Mouse (Mus musculus) intestine, embryonic 14.5 days (tissue): ENCODE results near the gene Tmem51. TPM values are rescaled to one million over a fixed set of nuclear protein-coding genes. Genes with fewer than 3 reads are reported as not detected.
"Not testable (repeated sequence)": the region's sequence is repeated elsewhere in the genome, so short reads cannot be mapped to it uniquely, and the experiment has no call there.

Source experiments
- ATAC-seq: fragments of 200-750 bp; cut with Nextera tagmentation; replicated peaks from 2 replicates; pipeline ENCODE4 v1.8.0; 2017; ENCODE audit warnings: low read depth, moderate number of reproducible peaks, moderate TSS enrichment, moderate library complexity; ENCODE audit not compliant: low FRiP score, low TSS enrichment
- DNase-seq: peaks from one replicate; pipeline ENCODE4 v3.0.0-alpha.2; 2018; ENCODE audit warnings: low spot score
- H3K27ac ChIP-seq: fragments of 300-500 bp; sonication (generic); 2 replicates; pipeline ENCODE4 v1.5.1; 2014; ENCODE audit warnings: low read depth, mild to moderate bottlenecking, control low read depth
- H3K27me3 ChIP-seq: fragments of 300-500 bp; sonication (generic); replicated peaks from 2 replicates; pipeline ENCODE4 v1.6.1; 2014; ENCODE audit warnings: low read length, control low read depth; ENCODE audit not compliant: control insufficient read depth, insufficient read depth
- H3K36me3 ChIP-seq: fragments of 300-500 bp; sonication (generic); 2 replicates; pipeline ENCODE4 v1.6.1; 2014; ENCODE audit warnings: low read length, control low read depth; ENCODE audit not compliant: control insufficient read depth, insufficient read depth
- H3K4me1 ChIP-seq: fragments of 300-500 bp; sonication (generic); replicated peaks from 2 replicates; pipeline ENCODE4 v1.6.1; 2014; ENCODE audit warnings: low read length, control low read depth, mixed read lengths; ENCODE audit not compliant: control insufficient read depth, insufficient read depth
- H3K4me2 ChIP-seq: fragments of 300-500 bp; sonication (generic); 2 replicates; pipeline ENCODE4 v1.6.1; 2014; ENCODE audit warnings: low read length
- H3K4me3 ChIP-seq: fragments of 300-500 bp; sonication (generic); 2 replicates; pipeline ENCODE4 v1.5.1; 2014; ENCODE audit warnings: low read depth, low read length, control low read depth, mixed read lengths
- H3K9ac ChIP-seq: fragments of 300-500 bp; sonication (generic); 2 replicates; pipeline ENCODE4 v1.6.1; 2014; ENCODE audit warnings: mild to moderate bottlenecking, low read length
- H3K9me3 ChIP-seq: fragments of 300-500 bp; sonication (generic); 2 replicates; pipeline ENCODE4 v1.6.1; 2016; ENCODE audit warnings: low read length, control low read depth; ENCODE audit not compliant: control insufficient read depth
- WGBS: fragments of 180-500 bp; shearing (Covaris S2); extraction: QIAGEN DNeasy Blood & Tissue Kit; methylation state at CpG from one replicate; pipeline ENCODE4 v1.1.7; 2014; 5-methylcytosine and 5-hydroxymethylcytosine counted together
- polyA plus RNA-seq: library from polyadenylated mRNA; unstranded; fragments of >200 nt; fragmentation: Nextera tagmentation; extraction: Ambion mirVana; gene quantifications from 2 replicates; pipeline ENCODE4 v1.2.1, GENCODE M21; 2014

Tmem51 gene
- polyA plus RNA-seq, 1 experiment from 2014 or later = 45.5 TPM

DNA sequence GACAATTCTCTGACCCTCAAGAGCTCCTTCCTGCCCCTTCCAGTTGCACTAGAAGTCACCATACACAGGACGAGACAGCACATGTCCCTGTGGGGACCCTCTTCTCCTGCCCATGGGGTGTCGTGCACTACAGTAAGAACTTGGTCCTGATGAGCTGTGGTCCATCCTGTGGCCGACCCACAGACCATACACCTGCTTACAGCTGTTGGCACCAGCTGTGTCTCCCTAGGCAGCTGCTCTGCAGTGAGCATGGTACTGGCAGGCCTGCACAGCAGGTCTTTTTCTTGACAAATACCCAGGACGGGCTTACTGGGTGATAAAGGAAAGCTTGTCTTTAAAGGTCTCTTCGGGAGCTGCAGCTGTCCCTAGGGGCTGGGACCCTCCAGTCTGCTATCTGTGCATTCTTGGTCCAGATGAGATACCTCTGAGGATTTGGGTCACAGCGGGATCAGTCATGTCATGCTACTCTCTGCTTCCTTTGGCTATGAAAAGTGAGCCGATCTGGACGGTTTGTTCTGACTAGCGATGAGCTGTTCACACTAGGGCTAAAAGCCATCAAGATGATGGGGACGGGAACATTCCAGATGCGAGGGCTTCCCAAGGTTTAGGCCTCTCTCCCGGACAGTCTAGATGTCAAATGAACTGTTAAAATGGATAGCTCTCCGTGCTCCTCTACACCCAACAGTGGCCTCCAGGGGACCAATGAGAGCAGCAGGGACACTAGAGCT is 24.8 kb downstream of the Tmem51 start:
- H3K4me1 ChIP-seq = peaks cover 11% of the 10 kb centered on the region
- no peaks in the 10 kb centered on the region for H3K36me3 ChIP-seq
- H3K4me3 ChIP-seq = no peak overlapping the region
- no peak overlapping the region for H3K9ac ChIP-seq
- H3K27me3 ChIP-seq = no peaks in the 10 kb centered on the region
- H3K4me2 ChIP-seq = no peak overlapping the region
- no peaks in the 10 kb centered on the region for H3K9me3 ChIP-seq
- no peak for ATAC-seq
- 84% methylated on average over 13 of the region's 13 CpGs for WGBS
- DNase-seq = no peak
- no peak overlapping the region for H3K27ac ChIP-seq

GRCm38 (mm10) chr4:142057529-142058216 is 26.4 kb downstream of the Tmem51 start:
- Histone ChIP-seq H3K27ac (no peak overlapping the region), H3K4me3 (no peak overlapping the region), H3K36me3 (no peaks in the 10 kb centered on the region), H3K9ac (no peak overlapping the region), H3K9me3 (no peaks in the 10 kb centered on the region), H3K4me2 (no peak overlapping the region), H3K4me1 (peaks cover 18% of the 10 kb centered on the region), H3K27me3 (no peaks in the 10 kb centered on the region)
- DNase-seq = no peak
- WGBS = 87% methylated on average over 22 of the region's 22 CpGs
- no peak for ATAC-seq

GRCm38 (mm10) chr4:142055600-142055999 is 28.5 kb downstream of the Tmem51 start:
- 85% methylated on average over 8 of the region's 8 CpGs for WGBS
- no peak overlapping the region for H3K4me2 ChIP-seq
- DNase-seq (no peak), ATAC-seq (no peak)
- H3K36me3 ChIP-seq = no peaks in the 10 kb centered on the region
- H3K4me3 ChIP-seq = no peak overlapping the region
- H3K4me1 ChIP-seq = peaks cover 9% of the 10 kb centered on the region; the same call in 1 of the 2 replicates
- H3K9me3 ChIP-seq = no peaks in the 10 kb centered on the region
- no peak overlapping the region for H3K9ac ChIP-seq
- no peaks in the 10 kb centered on the region for H3K27me3 ChIP-seq
- H3K27ac ChIP-seq = no peak overlapping the region

GRCm38 (mm10) chr4:142054580-142054979 is 29.5 kb downstream of the Tmem51 start:
- H3K36me3 ChIP-seq = no peaks in the 10 kb centered on the region
- 0 out of 2 replicates have a peak overlapping the region, but pooled peaks have one; percentile 2 for H3K27ac ChIP-seq
- no peak overlapping the region for H3K4me2 ChIP-seq
- 88% methylated on average over 11 of the region's 11 CpGs for WGBS
- no peak for ATAC-seq
- H3K27me3 ChIP-seq = no peaks in the 10 kb centered on the region
- no peak for DNase-seq
- no peak overlapping the region for H3K4me3 ChIP-seq
- H3K9ac ChIP-seq = no peak overlapping the region
- peaks cover 9% of the 10 kb centered on the region for H3K4me1 ChIP-seq
- H3K9me3 ChIP-seq = no peaks in the 10 kb centered on the region

DNA sequence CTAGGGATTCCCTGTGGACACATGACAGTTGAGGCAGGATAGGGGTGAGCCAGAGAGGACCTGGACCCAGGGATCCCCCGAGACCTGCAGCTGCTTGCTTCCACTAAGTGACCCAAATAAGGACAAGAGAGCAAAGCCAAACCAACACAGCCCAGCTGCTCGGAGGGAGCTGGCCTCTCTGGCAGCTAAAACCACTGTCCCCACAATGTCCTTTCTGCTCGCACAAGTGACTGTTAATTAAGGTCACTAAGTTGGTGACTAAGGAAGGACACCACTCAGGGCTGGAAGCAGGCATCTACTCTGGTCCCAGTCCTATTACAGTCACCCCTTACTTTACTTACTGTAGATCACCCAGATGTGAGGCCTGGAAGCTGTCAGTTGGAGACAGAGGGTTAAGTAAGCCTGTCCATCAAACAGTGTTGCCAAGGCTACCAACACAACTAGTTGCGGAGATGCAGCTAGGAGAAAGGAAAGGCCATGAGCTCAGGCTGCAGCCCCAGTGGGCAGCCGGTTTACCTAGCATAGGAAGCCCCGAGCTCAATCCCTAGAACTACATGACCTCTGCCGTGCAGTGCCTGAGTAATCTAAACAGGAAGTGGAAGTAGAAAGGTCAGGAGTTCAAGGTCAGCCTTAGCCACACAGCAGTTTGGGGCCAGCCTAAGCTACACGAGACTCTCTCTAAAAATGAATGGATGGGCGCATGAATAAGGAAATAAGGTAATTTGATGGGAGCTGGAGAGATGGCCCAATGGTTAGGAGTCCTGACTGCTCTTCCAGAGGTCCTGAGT is 30.2 kb downstream of the Tmem51 start:
- Histone ChIP-seq H3K4me3 (no peak overlapping the region), H3K27me3 (no peaks in the 10 kb centered on the region), H3K9ac (no peak overlapping the region), H3K9me3 (no peaks in the 10 kb centered on the region), H3K4me2 (no peak overlapping the region), H3K4me1 (peaks cover 12% of the 10 kb centered on the region), H3K27ac (peak overlapping the region; percentile 5; the same call in 1 of the 2 replicates), H3K36me3 (no peaks in the 10 kb centered on the region)
- 35% methylated on average over 9 of the region's 9 CpGs for WGBS
- DNase-seq (no peak), ATAC-seq (no peak)

GRCm38 (mm10) chr4:142053261-142053660 is 30.8 kb downstream of the Tmem51 start:
- WGBS = 50% methylated on average over 4 of the region's 4 CpGs
- Histone ChIP-seq H3K9me3 (no peaks in the 10 kb centered on the region), H3K4me3 (no peak overlapping the region), H3K27me3 (no peaks in the 10 kb centered on the region), H3K4me1 (peaks cover 12% of the 10 kb centered on the region), H3K27ac (peak overlapping the region; percentile 5; the same call in 1 of the 2 replicates), H3K4me2 (no peak overlapping the region), H3K9ac (no peak overlapping the region), H3K36me3 (no peaks in the 10 kb centered on the region)
- DNase-seq (no peak), ATAC-seq (no peak; the same call in 1 of the 2 replicates)

- Histone ChIP-seq H3K27ac (peak overlapping the region; percentile 64), H3K4me2 (no peak overlapping the region), H3K9ac (no peak overlapping the region), H3K36me3 (no peaks in the 10 kb centered on the region), H3K27me3 (no peaks in the 10 kb centered on the region), H3K4me1 (peaks cover 12% of the 10 kb centered on the region), H3K9me3 (no peaks in the 10 kb centered on the region), H3K4me3 (no peak overlapping the region)
- 48% methylated on average over 22 of the region's 22 CpGs for WGBS
- DNase-seq (peak; percentile 76), ATAC-seq (peak; percentile 76)
Observed at GRCm38 (mm10) chr4:142052391-142053132, 31.5 kb downstream of the Tmem51 start.

DNA sequence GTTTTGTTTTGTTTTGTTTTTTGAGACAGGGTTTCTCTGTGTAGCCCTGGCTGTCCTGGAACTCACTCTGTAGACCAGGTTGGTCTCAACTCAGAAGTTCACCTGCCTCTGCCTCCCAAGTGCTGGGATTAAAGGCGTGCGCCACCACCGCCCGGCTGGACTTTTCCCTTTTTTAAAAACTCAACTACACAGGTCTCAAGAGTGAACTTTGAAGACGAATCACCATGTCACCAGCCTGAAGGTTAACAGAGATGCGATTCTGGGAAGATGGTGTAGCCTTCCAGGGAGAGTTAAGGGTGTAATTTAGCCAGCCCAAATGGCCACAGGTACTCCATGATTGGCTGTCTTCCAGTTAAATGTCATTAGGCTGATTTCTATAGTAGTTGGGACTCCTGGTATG is 32.2 kb downstream of the Tmem51 start:
- 79% methylated on average over 6 of the region's 6 CpGs for WGBS
- not testable (repeated sequence) for H3K36me3 ChIP-seq, ATAC-seq, DNase-seq, H3K27me3 ChIP-seq, H3K4me2 ChIP-seq, H3K9ac ChIP-seq, H3K27ac ChIP-seq, H3K9me3 ChIP-seq, H3K4me3 ChIP-seq
- peaks cover 12% of the 10 kb centered on the region for H3K4me1 ChIP-seq
